Mouse (Mus musculus): ENCODE measurements around the gene Anln. TPM values are rescaled to one million over a fixed set of nuclear protein-coding genes. Genes with fewer than 3 reads are reported as not detected.

Gene Anln
- polyA plus RNA-seq, 1 experiment from 2014 or later = 15.3 TPM

DNA sequence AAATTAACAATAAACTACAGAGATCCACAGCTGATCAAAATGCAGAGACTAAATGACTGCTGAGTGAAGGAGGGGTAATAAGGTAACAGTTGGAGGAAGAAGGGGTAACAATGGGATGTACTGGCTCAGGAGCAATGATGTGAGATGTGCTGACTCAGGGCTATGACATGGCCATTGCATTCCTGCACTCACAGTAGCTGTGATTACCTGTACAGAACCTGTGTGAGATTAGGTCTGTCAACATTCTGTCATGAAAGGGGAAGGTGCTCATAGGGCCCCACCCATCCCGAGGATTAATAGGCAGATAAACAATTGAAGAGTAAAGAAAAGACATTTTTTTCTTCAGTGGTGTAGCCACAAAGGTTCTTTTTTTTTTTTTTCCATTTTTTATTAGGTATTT is 48.7 kb downstream of the Anln start:
- Histone ChIP-seq H3K9me3 (replicated peaks; ENCODE audit: low read length) (no peaks in the 10 kb centered on the region), H3K4me3 (replicated peaks; ENCODE audit: low read depth, low read length) (no peak overlapping the region), H3K36me3 (ENCODE audit: insufficient read depth, low read length) (peaks cover 4% of the 10 kb centered on the region; the same call in 1 of the 2 replicates), H3K27me3 (ENCODE audit: insufficient read depth, low read length) (no peaks in the 10 kb centered on the region), H3K4me2 (ENCODE audit: low read length) (no peak overlapping the region), H3K4me1 (replicated peaks; ENCODE audit: insufficient read depth, low read length) (no peaks in the 10 kb centered on the region), H3K27ac (no peak overlapping the region), H3K9ac (ENCODE audit: low read depth, low read length) (no peak overlapping the region)
- DNase-seq (ENCODE audit: low spot score) = no peak
- ATAC-seq (replicated peaks; ENCODE audit: low FRiP score, low read depth) = no peak
- no peak for TF ChIP-seq CTCF (IDR thresholded peaks at IDR 0.05; ENCODE audit: low read depth)
- 94% methylated on average over 1 of the region's 1 CpGs for WGBS

DNA sequence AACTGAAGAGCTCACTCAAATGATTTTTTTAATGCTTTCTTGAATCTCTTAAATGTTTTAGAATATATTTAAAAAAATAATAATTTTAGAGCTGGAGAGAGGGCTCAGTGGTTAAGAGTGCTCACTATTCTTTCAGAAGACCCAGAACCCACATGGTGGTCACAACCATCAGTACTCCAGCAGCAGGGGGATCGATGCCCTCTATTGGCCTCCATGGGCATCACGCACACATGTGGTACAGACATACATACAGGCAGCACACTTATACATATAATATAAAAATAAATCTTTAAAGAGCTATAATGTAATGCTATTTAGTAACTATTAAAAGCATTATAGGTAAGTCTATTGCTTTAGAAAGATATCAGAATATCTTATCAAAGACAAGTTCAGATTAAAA is 51.8 kb downstream of the Anln start:
- no peaks in the 10 kb centered on the region for H3K9me3 ChIP-seq (replicated peaks; ENCODE audit: low read length)
- no peak overlapping the region for H3K4me2 ChIP-seq (ENCODE audit: low read length)
- DNase-seq (ENCODE audit: low spot score) = no peak
- H3K9ac ChIP-seq (ENCODE audit: low read depth, low read length) = no peak overlapping the region
- WGBS = 99% methylated on average over 2 of the region's 2 CpGs
- no peaks in the 10 kb centered on the region for H3K4me1 ChIP-seq (replicated peaks; ENCODE audit: insufficient read depth, low read length)
- TF ChIP-seq CTCF (IDR thresholded peaks at IDR 0.05; ENCODE audit: low read depth) = no peak
- ATAC-seq (replicated peaks; ENCODE audit: low FRiP score, low read depth) = no peak
- H3K4me3 ChIP-seq (replicated peaks; ENCODE audit: low read depth, low read length) = no peak overlapping the region
- H3K36me3 ChIP-seq (ENCODE audit: insufficient read depth, low read length) = peaks cover 19% of the 10 kb centered on the region
- H3K27me3 ChIP-seq (ENCODE audit: insufficient read depth, low read length) = no peaks in the 10 kb centered on the region
- H3K27ac ChIP-seq = no peak overlapping the region

DNA sequence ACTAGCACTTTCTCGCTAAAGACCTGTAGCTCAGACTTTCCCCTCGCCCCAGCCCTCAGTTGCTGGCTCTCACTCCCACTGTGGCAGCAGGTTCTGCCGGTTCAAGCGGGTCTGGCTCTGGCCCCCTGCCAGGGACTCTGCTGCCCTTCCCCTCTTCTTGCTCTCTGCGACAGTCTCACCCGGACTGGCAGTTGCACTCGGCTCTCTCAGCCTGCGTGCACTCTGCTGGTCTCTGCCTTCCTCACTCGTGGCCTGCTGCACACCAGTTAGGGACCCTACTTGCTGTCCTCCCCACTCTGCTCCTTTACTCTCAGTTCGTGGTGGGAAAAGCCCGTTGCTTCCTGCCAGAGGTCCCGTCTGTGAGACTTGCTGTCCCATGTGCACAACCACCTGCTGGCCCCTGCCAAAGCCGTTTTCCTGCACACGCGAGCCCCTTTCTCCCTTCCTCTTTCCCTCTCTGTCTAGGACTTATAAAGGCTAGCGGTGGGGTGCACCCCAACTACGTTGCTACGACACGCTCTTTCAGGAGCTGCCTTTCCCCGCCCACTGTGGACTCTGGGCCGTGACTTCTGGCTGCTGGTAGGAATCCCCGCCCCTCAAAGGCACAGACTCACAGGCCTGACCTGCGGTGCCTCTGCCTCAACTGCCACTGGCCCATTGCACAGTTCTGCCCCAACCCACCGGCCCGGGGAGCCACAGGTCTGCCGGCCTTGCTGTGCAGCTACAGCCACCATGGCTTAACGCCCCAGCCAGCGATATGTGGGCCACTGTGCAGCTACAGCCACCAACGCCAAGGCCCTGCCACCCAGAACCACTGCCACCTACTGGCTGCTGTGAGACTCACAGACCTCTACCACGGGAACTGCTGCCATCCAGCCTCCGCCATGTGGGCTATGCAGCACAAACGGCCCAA is 61.3 kb downstream of the Anln start:
- peak; percentile 88 for ATAC-seq (replicated peaks; ENCODE audit: low FRiP score, low read depth)
- Histone ChIP-seq H3K27me3 (ENCODE audit: insufficient read depth, low read length) (no peaks in the 10 kb centered on the region), H3K9me3 (replicated peaks; ENCODE audit: low read length) (no peaks in the 10 kb centered on the region), H3K36me3 (ENCODE audit: insufficient read depth, low read length) (peaks cover 6% of the 10 kb centered on the region; the same call in 1 of the 2 replicates), H3K9ac (ENCODE audit: low read depth, low read length) (peak overlapping the region; percentile 62), H3K4me1 (replicated peaks; ENCODE audit: insufficient read depth, low read length) (no peaks in the 10 kb centered on the region), H3K27ac (peak overlapping the region; percentile 92), H3K4me3 (replicated peaks; ENCODE audit: low read depth, low read length) (peak overlapping the region; percentile 51), H3K4me2 (ENCODE audit: low read length) (peak overlapping the region; percentile 91)
- DNase-seq (ENCODE audit: low spot score) = peak; percentile 91
- WGBS = under 1% methylated on average over 32 of the region's 32 CpGs
- TF ChIP-seq CTCF (IDR thresholded peaks at IDR 0.05; ENCODE audit: low read depth) = peak; percentile 90

DNA sequence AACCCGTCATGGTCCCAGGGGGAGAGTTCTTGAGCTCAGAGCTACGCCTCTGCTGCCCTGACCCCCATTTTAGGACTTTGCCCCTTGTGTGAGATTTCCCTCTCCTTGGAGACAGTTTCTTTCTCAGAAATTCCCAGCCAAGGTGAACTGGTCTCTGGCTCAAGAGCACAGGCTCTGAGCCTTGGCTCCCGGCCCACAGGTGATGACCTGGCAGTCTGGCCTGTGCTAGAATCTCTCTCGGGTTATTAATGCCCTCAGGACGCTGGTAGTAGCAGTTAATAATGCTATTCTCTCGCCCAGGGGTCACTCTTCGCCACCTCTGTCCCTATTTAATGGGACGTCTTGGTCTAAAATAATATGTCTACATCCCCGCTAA is 61.9 kb downstream of the Anln start:
- TF ChIP-seq CTCF (IDR thresholded peaks at IDR 0.05; ENCODE audit: low read depth) = no peak
- ATAC-seq (replicated peaks; ENCODE audit: low FRiP score, low read depth) = peak; percentile 69
- H3K4me1 ChIP-seq (replicated peaks; ENCODE audit: insufficient read depth, low read length) = no peaks in the 10 kb centered on the region
- peak overlapping the region; percentile 62 for H3K9ac ChIP-seq (ENCODE audit: low read depth, low read length)
- peaks cover 3% of the 10 kb centered on the region; the same call in 1 of the 2 replicates for H3K36me3 ChIP-seq (ENCODE audit: insufficient read depth, low read length)
- no peaks in the 10 kb centered on the region for H3K9me3 ChIP-seq (replicated peaks; ENCODE audit: low read length)
- peak overlapping the region; percentile 51 for H3K4me3 ChIP-seq (replicated peaks; ENCODE audit: low read depth, low read length)
- H3K27me3 ChIP-seq (ENCODE audit: insufficient read depth, low read length) = no peaks in the 10 kb centered on the region
- H3K27ac ChIP-seq = peak overlapping the region; percentile 92
- 12% methylated on average over 9 of the region's 9 CpGs for WGBS
- DNase-seq (ENCODE audit: low spot score) = no peak
- H3K4me2 ChIP-seq (ENCODE audit: low read length) = peak overlapping the region; percentile 91

DNA sequence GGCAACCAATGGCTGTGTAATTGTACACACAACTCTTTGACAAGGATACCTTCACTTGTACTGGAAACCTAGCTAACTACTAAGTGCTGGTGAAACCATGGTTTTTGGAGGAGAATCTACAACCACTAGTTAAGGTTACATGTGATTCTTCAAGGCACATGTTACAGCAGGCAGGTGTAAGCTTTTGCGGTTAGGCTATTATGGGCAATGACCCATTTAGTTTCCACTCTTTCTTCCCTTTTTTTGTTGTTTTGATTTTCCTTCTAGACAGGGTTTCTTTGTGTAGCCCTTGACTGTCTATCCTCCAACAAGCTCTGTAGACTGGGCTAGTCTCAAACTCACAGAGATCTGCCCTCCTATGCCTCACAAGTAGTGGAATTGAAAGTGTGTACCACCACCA is 64.4 kb downstream of the Anln start:
- no peak overlapping the region for H3K27ac ChIP-seq
- ATAC-seq (replicated peaks; ENCODE audit: low FRiP score, low read depth) = no peak
- H3K4me3 ChIP-seq (replicated peaks; ENCODE audit: low read depth, low read length) = no peak overlapping the region
- no peak overlapping the region for H3K9ac ChIP-seq (ENCODE audit: low read depth, low read length)
- H3K4me2 ChIP-seq (ENCODE audit: low read length) = no peak overlapping the region
- no peak for DNase-seq (ENCODE audit: low spot score)
- TF ChIP-seq CTCF (IDR thresholded peaks at IDR 0.05; ENCODE audit: low read depth) = no peak
- no peaks in the 10 kb centered on the region for H3K9me3 ChIP-seq (replicated peaks; ENCODE audit: low read length)
- no peaks in the 10 kb centered on the region for H3K4me1 ChIP-seq (replicated peaks; ENCODE audit: insufficient read depth, low read length)
- H3K27me3 ChIP-seq (ENCODE audit: insufficient read depth, low read length) = no peaks in the 10 kb centered on the region
- H3K36me3 ChIP-seq (ENCODE audit: insufficient read depth, low read length) = no peaks in the 10 kb centered on the region
- 94% methylated on average over 1 of the region's 1 CpGs for WGBS

DNA sequence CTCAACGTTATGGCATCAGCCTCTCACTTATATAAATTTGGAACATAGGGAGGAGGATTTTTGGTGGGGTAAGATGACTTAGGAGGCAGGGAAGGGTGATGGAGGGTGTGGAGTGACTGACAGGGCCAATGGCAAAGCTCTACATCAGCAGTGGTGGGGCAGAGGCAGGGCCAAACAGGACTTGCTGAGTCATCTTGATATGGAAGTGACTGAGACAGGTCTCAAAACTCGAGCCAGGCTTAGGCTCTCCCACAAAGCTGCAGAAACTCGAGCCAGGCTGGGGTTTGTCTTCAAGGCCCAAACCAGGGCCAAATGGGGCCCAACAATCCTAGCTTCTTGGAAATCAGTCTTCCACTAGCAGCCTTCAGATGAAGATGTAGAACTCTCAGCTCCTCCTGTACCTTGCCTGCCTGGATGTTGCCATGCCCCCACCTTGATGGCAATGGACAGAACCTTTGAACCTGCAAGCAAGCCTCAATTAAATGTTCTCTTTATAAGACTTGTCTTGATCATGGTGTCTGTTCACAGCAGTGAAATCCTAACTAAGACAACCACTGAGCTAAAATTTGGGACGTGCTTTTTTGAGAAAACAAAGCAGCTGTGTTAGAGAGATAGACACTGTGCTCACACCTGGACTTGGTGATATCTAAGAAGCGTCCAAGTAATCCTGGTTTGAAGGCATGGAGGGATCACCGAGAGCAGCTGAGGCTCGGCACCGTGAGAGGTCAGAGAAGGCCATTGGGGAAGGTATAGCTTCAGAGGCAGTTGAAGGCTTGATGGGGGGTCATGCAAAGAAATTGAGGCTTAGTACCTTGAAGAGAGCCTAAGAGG is 66.4 kb downstream of the Anln start:
- Histone ChIP-seq H3K27me3 (ENCODE audit: insufficient read depth, low read length) (no peaks in the 10 kb centered on the region), H3K36me3 (ENCODE audit: insufficient read depth, low read length) (no peaks in the 10 kb centered on the region), H3K4me3 (replicated peaks; ENCODE audit: low read depth, low read length) (no peak overlapping the region), H3K4me1 (replicated peaks; ENCODE audit: insufficient read depth, low read length) (no peaks in the 10 kb centered on the region), H3K27ac (no peak overlapping the region), H3K9me3 (replicated peaks; ENCODE audit: low read length) (no peaks in the 10 kb centered on the region), H3K9ac (ENCODE audit: low read depth, low read length) (no peak overlapping the region), H3K4me2 (ENCODE audit: low read length) (no peak overlapping the region)
- 72% methylated on average over 8 of the region's 8 CpGs for WGBS
- DNase-seq (ENCODE audit: low spot score) = no peak
- no peak for ATAC-seq (replicated peaks; ENCODE audit: low FRiP score, low read depth)
- no peak for TF ChIP-seq CTCF (IDR thresholded peaks at IDR 0.05; ENCODE audit: low read depth)

Measured in kidney, postnatal 0 days (tissue).